9 mouse cellular contexts compared by ENCODE assay signal in genomic region chr8:95209924-95210323, GRCm38 (mm10). TPM values are rescaled to one million over a fixed set of nuclear protein-coding genes. Genes with fewer than 3 reads are reported as not detected.
DNase-seq lines count a peak whose midpoint lies in the region; ATAC-seq lines count a peak whose summit lies in the region.
"Had no signal": no experiment of that assay in that cellular context is flagged by ENCODE, and none has a peak within 500 bp of the region (broad histone marks: within the 10 kb centered on the region; RNA-seq: fewer than 3 reads in every experiment).

No protein-coding gene starts in this region.

- no peak overlapping the region for H3K27ac ChIP-seq in intestine, embryonic 15.5 days
- no peak overlapping the region for H3K27ac ChIP-seq in neural tube, embryonic 15.5 days (replicated peaks)
- no peak overlapping the region for H3K27ac ChIP-seq in forebrain, embryonic 12.5 days
- H3K27ac ChIP-seq: hindbrain, embryonic 14.5 days had no signal

- 15% methylated on average over 11 of the region's 11 CpGs for WGBS in intestine, embryonic 15.5 days
- 6% methylated on average over 11 of the region's 11 CpGs for WGBS in neural tube, embryonic 15.5 days
- WGBS in forebrain, embryonic 12.5 days: 78% methylated on average over 11 of the region's 11 CpGs

- DNase-seq in left cerebral cortex, adult 9 months (ENCODE audit: low spot score in 2 of 2): peak; percentile 6 to 31
- DNase-seq in left cerebral cortex, postnatal 36 days (ENCODE audit: low spot score in 2 of 2): no peak
- peak; percentile 76 for DNase-seq in adrenal gland, postnatal 14 days
- no peak for DNase-seq in thymus, adult 18-20 months

- no peak overlapping the region for H3K4me3 ChIP-seq in intestine, embryonic 15.5 days (replicated peaks)
- H3K4me3 ChIP-seq in neural tube, embryonic 15.5 days (replicated peaks): no peak overlapping the region
- H3K4me3 ChIP-seq in forebrain, embryonic 12.5 days (replicated peaks): no peak overlapping the region

- H3K9me3 ChIP-seq in intestine, embryonic 15.5 days: no peaks in the 10 kb centered on the region
- no peaks in the 10 kb centered on the region for H3K9me3 ChIP-seq in neural tube, embryonic 15.5 days (replicated peaks)
- no peaks in the 10 kb centered on the region for H3K9me3 ChIP-seq in forebrain, embryonic 12.5 days

- H3K27me3 ChIP-seq in intestine, embryonic 15.5 days (replicated peaks): no peaks in the 10 kb centered on the region
- H3K27me3 ChIP-seq in neural tube, embryonic 15.5 days (replicated peaks): no peaks in the 10 kb centered on the region
- no peaks in the 10 kb centered on the region; the same call in 1 of the 2 replicates for H3K27me3 ChIP-seq in forebrain, embryonic 12.5 days

- H3K4me2 ChIP-seq in intestine, embryonic 15.5 days (replicated peaks): no peak overlapping the region; the same call in 1 of the 2 replicates
- H3K4me2 ChIP-seq in neural tube, embryonic 15.5 days: peak overlapping the region; percentile 5; the same call in 1 of the 2 replicates
- no peak overlapping the region for H3K4me2 ChIP-seq in forebrain, embryonic 12.5 days
- H3K4me2 ChIP-seq: hindbrain, embryonic 14.5 days had no signal

- ATAC-seq in intestine, embryonic 15.5 days: peak; percentile 55
- ATAC-seq in neural tube, embryonic 15.5 days (ENCODE audit: low FRiP score): peak; percentile 41; the same call in 1 of the 2 replicates
- ATAC-seq in megakaryocyte-erythroid progenitor cell, adult 5-6 weeks (replicated peaks; ENCODE audit: low FRiP score, low TSS enrichment, poor library complexity, severe bottlenecking): no peak
- ATAC-seq in forebrain, embryonic 12.5 days (ENCODE audit: low FRiP score): no peak

- no peak overlapping the region for H3K9ac ChIP-seq in intestine, embryonic 15.5 days
- no peak overlapping the region; the same call in 1 of the 2 replicates for H3K9ac ChIP-seq in neural tube, embryonic 15.5 days (replicated peaks)
- no peak overlapping the region for H3K9ac ChIP-seq in forebrain, embryonic 12.5 days
- H3K9ac ChIP-seq: hindbrain, embryonic 14.5 days had no signal

- intact Hi-C loops in left cerebral cortex, postnatal 36 days (cut with DNase I): loop anchor here (10.0 kb wide), 2 partner anchors 75 to 105 kb away; no protein-coding TSS in a partner anchor

- no peaks in the 10 kb centered on the region for H3K36me3 ChIP-seq in intestine, embryonic 15.5 days
- no peaks in the 10 kb centered on the region for H3K36me3 ChIP-seq in neural tube, embryonic 15.5 days
- no peaks in the 10 kb centered on the region for H3K36me3 ChIP-seq in forebrain, embryonic 12.5 days (replicated peaks)

- H3K4me1 ChIP-seq in intestine, embryonic 15.5 days (replicated peaks): no peaks in the 10 kb centered on the region
- peaks cover 16% of the 10 kb centered on the region for H3K4me1 ChIP-seq in neural tube, embryonic 15.5 days
- H3K4me1 ChIP-seq in forebrain, embryonic 12.5 days: peaks cover 10% of the 10 kb centered on the region

RNA-seq across cellular contexts. Expression of gene Kifc3, which starts 7.3 kb away (rescaled TPM):
- total RNA-seq in left cerebral cortex, postnatal 36 days (2021): 10 to 100 TPM; 51.8 to 59.0 TPM
- 94.1 and 104 TPM in 2 replicates for total RNA-seq in adrenal gland, postnatal 14 days (2021)
- polyA plus RNA-seq in intestine, embryonic 15.5 days (2015; fragmentation: Nextera tagmentation; extraction: Ambion mirVana): 28.6 and 31.3 TPM in 2 replicates
- polyA plus RNA-seq in neural tube, embryonic 15.5 days (2015; fragmentation: Nextera tagmentation; extraction: Ambion mirVana): 27.2 and 28.5 TPM in 2 replicates
- total RNA-seq in megakaryocyte-erythroid progenitor cell, adult 5-6 weeks (2014; fragmentation: Nextera tagmentation): 0.99 TPM in 1 of 2 replicates, not detected in the other
- 0.61 and 1.4 TPM in 2 replicates for total RNA-seq in megakaryocyte-erythroid progenitor cell, adult 5-6 weeks (2017)
- 7.8 and 8.3 TPM in 2 replicates for polyA plus RNA-seq in forebrain, embryonic 12.5 days (2016; fragmentation: Nextera tagmentation; extraction: Ambion mirVana)

Comparison
In these comparisons a context has a peak if more than half of its experiments do, and no peak if none do; other contexts are left out.
1. DNase-seq: peak in left cerebral cortex, adult 9 months (2 of 2) and adrenal gland, postnatal 14 days (single experiment); none in left cerebral cortex, postnatal 36 days (0 of 2) and thymus, adult 18-20 months (0 of 2).
2. ATAC-seq: peak in intestine, embryonic 15.5 days (single experiment) and neural tube, embryonic 15.5 days (single experiment); none in megakaryocyte-erythroid progenitor cell, adult 5-6 weeks (single experiment) and forebrain, embryonic 12.5 days (single experiment).
3. RNA of gene Kifc3, which starts 7.3 kb away (total RNA-seq): 94.1 to 104 TPM in adrenal gland, postnatal 14 days and 51.8 to 59.0 TPM in left cerebral cortex, postnatal 36 days; 0.61 to 1.4 TPM in megakaryocyte-erythroid progenitor cell, adult 5-6 weeks; every median in the first group is over 10 times any median in the second.